Comparison of ENCODE assay signal across 9 mouse cellular contexts in the genomic region with DNA sequence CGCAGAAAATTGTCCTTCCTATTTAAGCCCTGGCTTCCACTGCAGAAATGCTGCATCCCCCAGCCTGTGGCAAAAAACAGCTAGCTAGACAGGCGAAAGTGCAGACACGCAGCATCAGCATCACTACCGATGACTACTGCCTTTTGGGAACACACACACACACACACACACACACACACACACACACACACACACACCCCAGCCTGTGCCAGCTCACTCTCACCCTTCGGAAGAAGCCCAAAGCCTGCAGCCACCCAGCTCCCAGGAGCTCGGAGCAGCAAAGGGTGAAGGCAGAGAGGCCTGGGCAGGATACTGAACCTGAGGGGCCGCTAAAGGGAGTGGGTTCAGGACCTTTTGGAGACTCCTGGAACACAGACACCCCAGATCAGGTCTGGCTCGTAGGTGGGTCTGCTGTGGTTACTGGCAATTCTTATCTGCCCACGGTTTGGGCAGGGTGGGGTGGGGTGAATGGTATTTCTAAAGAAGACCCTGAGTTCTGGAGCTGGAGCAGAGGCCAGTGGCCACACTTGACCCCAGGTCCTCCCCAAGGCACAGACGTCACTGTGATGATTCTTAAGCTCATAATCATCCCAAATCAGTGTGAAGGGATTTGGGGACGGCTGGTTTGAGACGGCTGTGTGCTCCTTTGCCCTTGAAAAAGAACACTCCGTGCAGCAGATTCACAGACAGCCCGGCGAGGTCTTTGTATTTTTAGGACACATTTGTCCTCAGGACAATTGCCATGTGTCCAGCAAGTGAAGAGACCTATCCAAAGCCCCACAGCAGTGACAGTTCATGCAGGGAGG. TPM values are rescaled to one million over a fixed set of nuclear protein-coding genes. Genes with fewer than 3 reads are reported as not detected.
DNase-seq lines count a peak whose midpoint lies in the region; ATAC-seq and TF ChIP-seq lines count a peak whose summit lies in the region.
"Had no signal": no experiment of that assay in that cellular context is flagged by ENCODE, and none has a peak within 500 bp of the region (broad histone marks: within the 10 kb centered on the region; RNA-seq: fewer than 3 reads in every experiment).

No protein-coding gene starts in this region.

- H3K27me3 ChIP-seq in E14TG2a.4 (ENCODE audit: insufficient read depth, low read length), result peaks cover 66% of the 10 kb centered on the region
- H3K27me3 ChIP-seq in forebrain, embryonic 15.5 days, result peaks cover 56% of the 10 kb centered on the region
- peaks cover 68% of the 10 kb centered on the region for H3K27me3 ChIP-seq in midbrain, embryonic 13.5 days

- ATAC-seq in forebrain, embryonic 15.5 days (replicated peaks), result peak; percentile 28; the same call in 1 of the 2 replicates
- 0 out of 2 replicates have a peak, but pooled peaks have one; percentile 32 for ATAC-seq in midbrain, embryonic 13.5 days

- H3K4me3 ChIP-seq in E14TG2a.4 (replicated peaks; ENCODE audit: low read length), result peak overlapping the region; percentile 72
- peak overlapping the region; percentile 57 for H3K4me3 ChIP-seq in forebrain, embryonic 15.5 days
- peak overlapping the region; percentile 51 for H3K4me3 ChIP-seq in midbrain, embryonic 13.5 days (replicated peaks)

- peak; percentile 27 for DNase-seq in embryo, embryonic 10.5 days (ENCODE audit: low spot score)
- no peak for DNase-seq in embryo, embryonic 10 days (ENCODE audit: low spot score)
- DNase-seq in urinary bladder, adult 18-20 months (ENCODE audit: low spot score in 2 of 2), result no peak
- DNase-seq in thymus, adult 18-20 months, result no peak
- no peak for DNase-seq in right cerebral cortex, postnatal 10 days (ENCODE audit: low spot score in 2 of 2)
- DNase-seq: cerebellum, adult 9-11 months had no signal

- WGBS in forebrain, embryonic 15.5 days, result 36% methylated on average over 15 of the region's 15 CpGs
- WGBS in midbrain, embryonic 13.5 days, result 24% methylated on average over 15 of the region's 15 CpGs

- peaks cover 18% of the 10 kb centered on the region for H3K36me3 ChIP-seq in E14TG2a.4 (ENCODE audit: insufficient read depth, low read length)
- H3K36me3 ChIP-seq in forebrain, embryonic 15.5 days, result peaks cover 11% of the 10 kb centered on the region
- H3K36me3 ChIP-seq in midbrain, embryonic 13.5 days, result peaks cover 14% of the 10 kb centered on the region

- peaks cover 45% of the 10 kb centered on the region for H3K4me1 ChIP-seq in E14TG2a.4 (replicated peaks; ENCODE audit: low read depth, low read length)
- H3K4me1 ChIP-seq in forebrain, embryonic 15.5 days, result peaks cover 25% of the 10 kb centered on the region
- H3K4me1 ChIP-seq in midbrain, embryonic 13.5 days (replicated peaks), result peaks cover 34% of the 10 kb centered on the region

- no peak for TF ChIP-seq CTCF in E14TG2a.4 (conservative IDR thresholded peaks at IDR 0.05; ENCODE audit: low read length)

- H3K27ac ChIP-seq in forebrain, embryonic 15.5 days (replicated peaks), result no peak overlapping the region
- H3K27ac ChIP-seq in midbrain, embryonic 13.5 days, result no peak overlapping the region

- H3K4me2 ChIP-seq in forebrain, embryonic 15.5 days (replicated peaks), result peak overlapping the region; percentile 96
- peak overlapping the region; percentile 90 for H3K4me2 ChIP-seq in midbrain, embryonic 13.5 days (replicated peaks)

- H3K9me3 ChIP-seq in E14TG2a.4 (ENCODE audit: low read length), result no peaks in the 10 kb centered on the region
- H3K9me3 ChIP-seq in forebrain, embryonic 15.5 days, result no peaks in the 10 kb centered on the region
- H3K9me3 ChIP-seq in midbrain, embryonic 13.5 days, result no peaks in the 10 kb centered on the region

- H3K9ac ChIP-seq in forebrain, embryonic 15.5 days (replicated peaks), result peak overlapping the region; percentile 65
- H3K9ac ChIP-seq in midbrain, embryonic 13.5 days (replicated peaks), result peak overlapping the region; percentile 73; the same call in 1 of the 2 replicates

RNA-seq across cellular contexts. Expression of a gene that starts 1.0 kb away (rescaled TPM):
- 0.64 and 0.78 TPM in 2 replicates for polyA plus RNA-seq in forebrain, embryonic 15.5 days (2015; fragmentation: Nextera tagmentation; extraction: Ambion mirVana)
- 0.43 and 0.68 TPM in 2 replicates for polyA plus RNA-seq in midbrain, embryonic 13.5 days (2015; fragmentation: Nextera tagmentation; extraction: Ambion mirVana)

RNA-seq across cellular contexts. Expression of a gene that starts 13.9 kb away (rescaled TPM):
- polyA plus RNA-seq in forebrain, embryonic 15.5 days (2015; fragmentation: Nextera tagmentation; extraction: Ambion mirVana), result 1.4 TPM in 2 replicates
- 1.0 TPM in 2 replicates for polyA plus RNA-seq in midbrain, embryonic 13.5 days (2015; fragmentation: Nextera tagmentation; extraction: Ambion mirVana)

RNA-seq across cellular contexts. Expression of a gene that starts 16.2 kb away (rescaled TPM):
- not detected in 2 replicates for polyA plus RNA-seq in forebrain, embryonic 15.5 days (2015; fragmentation: Nextera tagmentation; extraction: Ambion mirVana)
- not detected in 2 replicates for polyA plus RNA-seq in midbrain, embryonic 13.5 days (2015; fragmentation: Nextera tagmentation; extraction: Ambion mirVana)

RNA-seq across cellular contexts. Expression of a gene that starts 26.5 kb away (rescaled TPM):
- polyA plus RNA-seq in forebrain, embryonic 15.5 days (2015; fragmentation: Nextera tagmentation; extraction: Ambion mirVana), result 1.1 and 2.3 TPM in 2 replicates
- 0.98 and 1.4 TPM in 2 replicates for polyA plus RNA-seq in midbrain, embryonic 13.5 days (2015; fragmentation: Nextera tagmentation; extraction: Ambion mirVana)

RNA-seq across cellular contexts. Expression of a gene that starts 34.7 kb away (rescaled TPM):
- 140 and 142 TPM in 2 replicates for polyA plus RNA-seq in forebrain, embryonic 15.5 days (2015; fragmentation: Nextera tagmentation; extraction: Ambion mirVana)
- 140 and 148 TPM in 2 replicates for polyA plus RNA-seq in midbrain, embryonic 13.5 days (2015; fragmentation: Nextera tagmentation; extraction: Ambion mirVana)
